Mouse (Mus musculus): ENCODE results near the gene Tfcp2l1.
"Not testable (repeated sequence)": the region's sequence is repeated elsewhere in the genome, so short reads cannot be mapped to it uniquely, and the experiment has no call there.

Tfcp2l1 gene

GRCm38 (mm10) chr1:118627781-118628464 lies at the start of gene Tfcp2l1:
TSS of gene Tfcp2l1 (plus strand) at chr1:118627945.
- DNase-seq (ENCODE audit: inconsistent ontology term) = peak; percentile 78

- DNase-seq (ENCODE audit: inconsistent ontology term) = no peak
Measured at GRCm38 (mm10) chr1:118580174-118580702, 47.5 kb upstream of the Tfcp2l1 start.

DNA sequence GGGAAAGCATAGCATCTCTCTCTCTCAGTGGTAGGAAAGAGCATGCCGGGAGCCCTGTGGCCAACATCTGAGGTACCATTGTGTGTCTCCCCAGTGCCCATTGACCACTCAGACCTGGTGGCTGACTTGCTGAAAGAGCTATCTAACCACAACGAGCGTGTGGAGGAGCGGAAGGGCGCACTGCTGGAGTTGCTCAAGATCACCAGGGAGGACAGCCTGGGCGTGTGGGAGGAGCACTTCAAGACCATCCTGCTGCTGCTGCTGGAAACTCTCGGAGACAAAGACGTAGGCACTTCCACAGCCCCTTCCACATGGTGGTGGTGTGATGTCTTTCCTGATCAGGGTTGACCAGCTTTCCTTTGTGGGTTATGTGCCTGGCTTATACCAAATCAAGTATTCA lies 46.6 kb upstream of the Tfcp2l1 start:
- DNase-seq (ENCODE audit: inconsistent ontology term) = no peak

- no peak for DNase-seq (ENCODE audit: inconsistent ontology term)
Measured at GRCm38 (mm10) chr1:118589721-118590120, 38.0 kb upstream of the Tfcp2l1 start.

GRCm38 (mm10) chr1:118592933-118593332 lies 34.8 kb upstream of the Tfcp2l1 start:
- DNase-seq (ENCODE audit: inconsistent ontology term) = no peak

GRCm38 (mm10) chr1:118595395-118595794 lies 32.4 kb upstream of the Tfcp2l1 start:
- DNase-seq (ENCODE audit: inconsistent ontology term) = no peak

- DNase-seq (ENCODE audit: inconsistent ontology term) = no peak
Measured at GRCm38 (mm10) chr1:118597475-118598213, 30.1 kb upstream of the Tfcp2l1 start.

- DNase-seq (ENCODE audit: inconsistent ontology term) = no peak
Measured at GRCm38 (mm10) chr1:118598339-118598738, 29.4 kb upstream of the Tfcp2l1 start.

DNA sequence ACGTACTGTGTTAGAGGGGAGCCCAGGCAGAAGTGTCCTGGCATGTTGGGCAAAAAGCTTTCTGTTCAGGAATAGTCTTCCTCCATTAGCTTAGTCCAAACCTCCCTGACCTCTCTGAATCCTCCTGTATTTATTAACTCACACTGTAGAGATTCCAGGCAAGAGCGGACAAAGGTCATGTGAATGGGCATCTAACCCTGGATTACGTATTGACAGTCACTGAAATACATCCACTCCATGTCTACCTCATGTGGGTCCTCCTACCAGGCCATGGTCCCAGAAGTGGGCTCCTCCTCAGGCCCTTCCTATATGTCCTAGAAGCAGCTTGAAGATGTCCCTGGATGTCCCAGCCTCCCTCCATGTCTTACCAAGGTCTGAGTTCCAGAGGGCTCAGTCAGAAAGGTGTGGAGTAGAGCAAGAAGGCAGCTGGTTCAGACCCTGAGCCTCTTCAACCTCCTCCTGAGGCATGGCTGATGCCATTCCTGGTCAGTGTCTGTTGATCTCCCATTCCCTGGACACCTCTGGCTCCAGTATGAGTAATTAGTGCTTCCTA lies 14.0 kb upstream of the Tfcp2l1 start:
- DNase-seq (ENCODE audit: inconsistent ontology term) = no peak

DNA sequence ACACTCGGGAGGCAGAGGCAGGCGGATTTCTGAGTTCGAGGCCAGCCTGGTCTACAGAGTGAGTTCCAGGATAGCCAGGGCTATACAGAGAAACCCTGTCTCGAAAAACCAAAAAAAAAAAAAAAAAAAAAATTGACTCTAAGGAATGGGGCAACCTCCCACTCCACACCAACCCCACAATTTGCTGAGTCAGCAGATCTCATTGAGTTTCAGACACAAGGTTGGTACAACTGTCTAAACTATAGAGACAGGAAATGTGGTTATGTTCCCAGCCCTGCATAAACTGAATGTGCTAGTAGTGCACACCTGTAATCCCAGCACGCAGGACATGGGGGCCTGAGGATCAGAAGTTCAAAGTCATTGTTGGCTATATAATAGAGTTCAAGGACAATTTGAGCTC lies 6.7 kb upstream of the Tfcp2l1 start:
- DNase-seq (ENCODE audit: inconsistent ontology term) = not testable (repeated sequence)

GRCm38 (mm10) chr1:118622857-118623256 lies 4.9 kb upstream of the Tfcp2l1 start:
- DNase-seq (ENCODE audit: inconsistent ontology term) = no peak

GRCm38 (mm10) chr1:118625461-118625860 lies 2.3 kb upstream of the Tfcp2l1 start:
- DNase-seq (ENCODE audit: inconsistent ontology term) = no peak

DNA sequence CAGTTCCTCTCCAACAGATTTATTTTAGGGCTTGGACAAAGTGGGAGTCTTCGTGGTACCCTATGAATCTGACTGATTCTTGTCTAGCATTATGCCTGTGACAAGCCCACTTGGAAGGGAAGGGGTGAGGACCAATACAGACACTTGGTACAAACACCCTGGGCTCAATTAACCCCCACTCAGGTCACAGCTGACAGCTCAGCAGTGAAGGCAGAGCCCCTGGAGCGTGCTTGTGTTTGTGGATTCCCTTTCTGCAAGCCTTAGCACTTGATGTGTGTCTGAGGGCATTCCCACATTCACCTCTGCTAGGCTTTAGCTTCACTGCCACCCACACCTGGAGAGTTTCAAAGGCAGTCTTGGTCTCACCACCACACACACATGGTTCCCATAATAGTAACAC lies 1.8 kb upstream of the Tfcp2l1 start:
- no peak for DNase-seq (ENCODE audit: inconsistent ontology term)

GRCm38 (mm10) chr1:118626452-118626851 lies 1.3 kb upstream of the Tfcp2l1 start:
- DNase-seq (ENCODE audit: inconsistent ontology term) = no peak

GRCm38 (mm10) chr1:118633415-118633980 lies 5.8 kb downstream of the Tfcp2l1 start:
- no peak for DNase-seq (ENCODE audit: inconsistent ontology term)

DNA sequence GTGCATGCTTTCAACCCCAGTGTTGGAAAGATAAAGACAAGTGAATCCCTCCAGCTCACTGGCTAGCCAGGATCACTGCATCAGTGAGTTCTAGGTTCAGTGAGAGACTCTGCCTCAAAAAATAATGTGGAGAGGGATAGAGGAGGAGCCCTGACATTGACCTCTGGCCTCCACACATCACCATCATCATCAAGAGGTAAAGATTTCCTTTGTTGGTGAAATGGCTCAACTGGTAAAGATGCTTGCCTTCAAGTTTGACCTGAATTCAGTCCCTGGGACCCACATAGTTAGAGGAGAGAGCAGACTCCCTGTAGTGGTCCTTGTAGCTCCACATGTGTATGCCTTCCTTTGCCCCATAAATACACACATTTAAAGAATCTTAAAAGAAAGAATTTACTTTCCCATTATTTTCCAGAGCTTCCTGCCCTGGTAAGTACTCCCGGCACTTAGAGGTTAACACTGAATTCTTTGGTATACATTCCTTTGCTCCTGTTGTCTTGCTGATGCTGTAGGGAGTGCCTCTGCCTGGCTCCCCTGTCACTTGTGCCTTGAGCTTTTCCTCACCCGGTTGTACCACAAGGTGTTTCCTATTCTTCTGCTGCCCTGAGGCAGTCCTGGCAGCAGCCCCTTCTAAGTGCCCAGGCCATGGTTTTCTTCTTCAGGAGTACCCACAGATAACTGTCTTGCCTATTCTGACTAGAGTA lies 14.7 kb downstream of the Tfcp2l1 start:
- DNase-seq (ENCODE audit: inconsistent ontology term) = no peak

- DNase-seq (ENCODE audit: inconsistent ontology term) = no peak
Measured at GRCm38 (mm10) chr1:118643138-118643979, 15.6 kb downstream of the Tfcp2l1 start.

DNA sequence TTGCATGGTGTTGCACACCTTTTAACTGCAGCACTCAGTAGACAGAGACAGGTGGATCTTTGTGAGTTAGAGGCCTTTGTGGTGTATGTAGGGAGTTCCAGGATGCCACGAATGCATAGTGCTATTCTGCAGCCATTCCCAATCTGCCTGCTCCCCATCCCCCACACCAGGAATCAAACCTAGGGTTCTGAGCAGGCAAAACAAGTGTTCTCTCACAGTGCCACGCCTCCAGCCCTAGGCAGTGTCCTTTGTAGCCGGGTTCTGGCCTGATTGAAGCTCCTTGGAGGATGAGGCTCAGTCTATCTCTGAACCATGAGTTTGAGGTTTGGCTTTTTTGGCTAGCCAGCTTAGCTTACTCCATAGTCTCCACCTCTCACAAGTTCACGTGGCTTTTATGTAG lies 18.0 kb downstream of the Tfcp2l1 start:
- DNase-seq (ENCODE audit: inconsistent ontology term) = no peak

GRCm38 (mm10) chr1:118648015-118648414 lies 20.3 kb downstream of the Tfcp2l1 start:
- no peak for DNase-seq (ENCODE audit: inconsistent ontology term)

GRCm38 (mm10) chr1:118649933-118650770 lies 22.4 kb downstream of the Tfcp2l1 start:
- peak; percentile 22 for DNase-seq (ENCODE audit: inconsistent ontology term)
